Mouse (Mus musculus) liver, adult 2 months (tissue): ENCODE data around the gene Ccdc85b.

ENCODE experiments used
- CTCF ChIP-seq: fragments of 200-500 bp; IDR thresholded peaks from 2 replicates; pipeline ENCODE4 v1.5.1; 2011; ENCODE audit warnings: low read depth, low read length, control low read depth
- POLR2A ChIP-seq: fragments of 200-500 bp; IDR thresholded peaks from 2 replicates; pipeline ENCODE4 v1.6.1; 2011; ENCODE audit warnings: low read length, control low read depth; ENCODE audit not compliant: insufficient read depth; ENCODE audit errors: extremely low read depth

- TF ChIP-seq POLR2A: no peak
- TF ChIP-seq CTCF: no peak
These were observed 30.9 kb downstream of the Ccdc85b start for GRCm38 (mm10) chr19:5426640-5427290.
